Mouse (Mus musculus) midbrain, embryonic 13.5 days (tissue): ENCODE measurements around the gene Syt13. TPM values are rescaled to one million over a fixed set of nuclear protein-coding genes. Genes with fewer than 3 reads are reported as not detected.
A peak's percentile ranks its signal among the peaks of the same experiment; 100 is the strongest.

Experiments
- ATAC-seq: fragments of 200-750 bp; cut with Nextera tagmentation; 2 replicates; pipeline ENCODE4 v1.8.0; 2017; ENCODE audit warnings: mild to moderate bottlenecking, moderate TSS enrichment, moderate library complexity
- H3K27ac ChIP-seq: fragments of 300-500 bp; sonication (generic); 2 replicates; pipeline ENCODE4 v1.5.1; 2015; ENCODE audit warnings: inconsistent platforms, mild to moderate bottlenecking, moderate library complexity
- H3K27me3 ChIP-seq: fragments of 300-500 bp; sonication (generic); 2 replicates; pipeline ENCODE4 v1.6.1; 2015; ENCODE audit warnings: mild to moderate bottlenecking, inconsistent platforms
- H3K36me3 ChIP-seq: fragments of 300-500 bp; sonication (generic); 2 replicates; pipeline ENCODE4 v1.6.1; 2015; ENCODE audit warnings: mild to moderate bottlenecking, inconsistent platforms
- H3K4me1 ChIP-seq: fragments of 300-500 bp; sonication (generic); replicated peaks from 2 replicates; pipeline ENCODE4 v1.6.1; 2015; ENCODE audit warnings: inconsistent platforms
- H3K4me2 ChIP-seq: fragments of 300-500 bp; sonication (generic); replicated peaks from 2 replicates; pipeline ENCODE4 v1.6.1; 2015; ENCODE audit warnings: moderate library complexity, mild to moderate bottlenecking, inconsistent platforms
- H3K4me3 ChIP-seq: fragments of 300-500 bp; sonication (generic); replicated peaks from 2 replicates; pipeline ENCODE4 v1.5.1; 2015; ENCODE audit warnings: mild to moderate bottlenecking, inconsistent platforms
- H3K9ac ChIP-seq: fragments of 300-500 bp; sonication (generic); replicated peaks from 2 replicates; pipeline ENCODE4 v1.6.1; 2015; ENCODE audit warnings: mild to moderate bottlenecking, inconsistent platforms
- H3K9me3 ChIP-seq: fragments of 300-500 bp; sonication (generic); 2 replicates; pipeline ENCODE4 v1.6.1; 2016; ENCODE audit warnings: mild to moderate bottlenecking, inconsistent platforms
- WGBS: fragments of 180-500 bp; shearing (Covaris S2); methylation state at CpG from one replicate; pipeline ENCODE4 v1.1.7; 2015; 5-methylcytosine and 5-hydroxymethylcytosine counted together
- polyA plus RNA-seq: library from polyadenylated mRNA; unstranded; fragments of >200 nt; fragmentation: Nextera tagmentation; extraction: Ambion mirVana; gene quantifications from 2 replicates; pipeline ENCODE4 v1.2.1, GENCODE M21; 2015

Syt13 gene
- polyA plus RNA-seq, 1 experiment from 2014 or later: 62.3 TPM

DNA sequence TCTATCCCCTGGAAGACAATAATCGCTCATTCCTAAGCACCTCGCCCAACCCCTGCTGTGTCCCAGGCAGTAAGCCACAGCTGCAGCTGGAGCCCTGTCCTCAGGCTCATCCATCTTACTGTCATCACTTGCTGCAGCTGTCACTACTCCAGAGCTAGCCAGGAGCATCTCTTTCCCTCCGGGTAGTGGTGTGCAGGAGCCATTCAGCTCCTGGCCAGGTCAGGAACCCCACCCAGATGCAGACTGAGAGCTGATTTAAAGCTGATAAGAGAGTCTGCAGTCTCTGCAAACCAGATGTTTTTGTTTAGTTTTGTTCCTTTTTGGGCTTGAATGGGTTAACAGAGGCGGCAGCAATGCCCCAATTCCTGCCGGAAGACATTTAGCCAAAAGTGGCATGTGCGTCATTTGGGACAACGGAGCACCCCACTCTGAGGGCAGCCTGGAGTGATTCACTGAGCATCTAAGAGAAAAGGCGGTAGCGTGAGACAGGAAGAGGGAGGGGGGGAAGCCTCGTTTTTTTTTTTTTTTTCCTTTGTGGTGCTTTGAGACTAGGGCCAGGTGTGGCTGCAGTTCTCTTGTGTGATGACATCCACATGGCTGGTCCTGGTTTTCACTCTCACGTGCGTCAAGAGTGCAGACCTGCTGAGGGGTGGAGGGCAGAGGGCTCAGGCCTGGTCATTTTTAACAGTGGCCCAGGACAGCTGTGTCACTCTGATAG, 33.2 kb downstream of the Syt13 start:
- peak; percentile 36; the same call in 1 of the 2 replicates for ATAC-seq
- Histone ChIP-seq H3K27ac (0 out of 2 replicates have a peak overlapping the region, but pooled peaks have one; percentile 14), H3K9me3 (no peaks in the 10 kb centered on the region), H3K9ac (no peak overlapping the region), H3K36me3 (peaks cover 13% of the 10 kb centered on the region), H3K4me3 (no peak overlapping the region), H3K27me3 (no peaks in the 10 kb centered on the region), H3K4me1 (peaks cover 25% of the 10 kb centered on the region), H3K4me2 (no peak overlapping the region)
- 14% methylated on average over 12 of the region's 12 CpGs for WGBS

GRCm38 (mm10) chr2:92948699-92949300, 33.9 kb downstream of the Syt13 start:
- Histone ChIP-seq H3K27me3 (no peaks in the 10 kb centered on the region), H3K4me3 (no peak overlapping the region), H3K9ac (no peak overlapping the region), H3K9me3 (no peaks in the 10 kb centered on the region), H3K4me1 (peaks cover 25% of the 10 kb centered on the region), H3K36me3 (peaks cover 13% of the 10 kb centered on the region), H3K4me2 (no peak overlapping the region), H3K27ac (peak overlapping the region; percentile 14)
- 49% methylated on average over 7 of the region's 7 CpGs for WGBS
- ATAC-seq: no peak

GRCm38 (mm10) chr2:92949518-92949917, 34.6 kb downstream of the Syt13 start:
- no peaks in the 10 kb centered on the region for H3K9me3 ChIP-seq
- H3K4me2 ChIP-seq: no peak overlapping the region
- peak overlapping the region; percentile 14; the same call in 1 of the 2 replicates for H3K27ac ChIP-seq
- H3K9ac ChIP-seq: no peak overlapping the region
- H3K4me3 ChIP-seq: no peak overlapping the region
- H3K4me1 ChIP-seq: peaks cover 25% of the 10 kb centered on the region
- H3K36me3 ChIP-seq: peaks cover 13% of the 10 kb centered on the region
- no peak for ATAC-seq
- 27% methylated on average over 1 of the region's 1 CpGs for WGBS
- no peaks in the 10 kb centered on the region for H3K27me3 ChIP-seq

GRCm38 (mm10) chr2:92953450-92953849, 38.6 kb downstream of the Syt13 start:
- Histone ChIP-seq H3K9ac (no peak overlapping the region), H3K27me3 (no peaks in the 10 kb centered on the region), H3K9me3 (0 out of 2 replicates have a peak, but pooled peaks cover 3% of the 10 kb centered on the region), H3K4me2 (no peak overlapping the region), H3K4me1 (peaks cover 11% of the 10 kb centered on the region), H3K4me3 (no peak overlapping the region), H3K36me3 (no peaks in the 10 kb centered on the region), H3K27ac (no peak overlapping the region)
- ATAC-seq: peak; percentile 24; the same call in 1 of the 2 replicates
- WGBS: 94% methylated on average over 17 of the region's 17 CpGs

- Histone ChIP-seq H3K27ac (no peak overlapping the region), H3K4me3 (no peak overlapping the region)
These were observed 39.7 kb downstream of the Syt13 start for GRCm38 (mm10) chr2:92954404-92955114.

GRCm38 (mm10) chr2:92956943-92957342, 42.0 kb downstream of the Syt13 start:
- Histone ChIP-seq H3K4me1 (no peaks in the 10 kb centered on the region), H3K9me3 (0 out of 2 replicates have a peak, but pooled peaks cover 3% of the 10 kb centered on the region), H3K4me3 (no peak overlapping the region), H3K4me2 (no peak overlapping the region), H3K9ac (no peak overlapping the region), H3K36me3 (no peaks in the 10 kb centered on the region), H3K27ac (no peak overlapping the region), H3K27me3 (no peaks in the 10 kb centered on the region)
- no peak for ATAC-seq
- WGBS: 92% methylated on average over 2 of the region's 2 CpGs

More at GRCm38 (mm10) chr2:92954404-92955114, 39.7 kb downstream of the Syt13 start:
- no peak overlapping the region for H3K9ac ChIP-seq
- no peaks in the 10 kb centered on the region for H3K36me3 ChIP-seq
- H3K4me1 ChIP-seq: peaks cover 1% of the 10 kb centered on the region; the same call in 1 of the 2 replicates
- 0 out of 2 replicates have a peak, but pooled peaks cover 3% of the 10 kb centered on the region for H3K9me3 ChIP-seq
- no peak for ATAC-seq
- no peak overlapping the region for H3K4me2 ChIP-seq
- no peaks in the 10 kb centered on the region for H3K27me3 ChIP-seq
- WGBS: 44% methylated on average over 11 of the region's 11 CpGs

DNA sequence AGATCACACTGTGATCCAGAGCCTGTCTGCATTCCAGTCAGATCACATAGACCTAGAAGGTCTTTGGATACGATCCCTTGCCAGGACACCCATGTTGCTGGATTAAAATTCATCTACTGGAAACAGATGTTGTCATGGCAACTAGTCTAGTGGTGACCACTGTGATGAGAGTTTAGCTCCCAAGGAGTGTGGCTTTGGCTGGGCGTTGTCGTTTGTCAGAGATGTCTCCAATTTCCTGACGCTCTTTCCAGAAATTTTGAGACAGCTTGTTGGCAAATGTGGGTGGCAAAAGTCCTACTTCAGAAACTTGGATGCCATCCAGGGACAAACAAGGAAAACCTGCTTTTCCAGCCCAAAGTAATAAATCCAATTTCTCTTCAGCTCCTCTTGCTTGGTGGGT, 43.7 kb downstream of the Syt13 start:
- WGBS: 71% methylated on average over 4 of the region's 4 CpGs
- no peak for ATAC-seq
- no peaks in the 10 kb centered on the region for H3K4me1 ChIP-seq
- 0 out of 2 replicates have a peak, but pooled peaks cover 4% of the 10 kb centered on the region for H3K9me3 ChIP-seq
- no peaks in the 10 kb centered on the region for H3K36me3 ChIP-seq
- no peaks in the 10 kb centered on the region for H3K27me3 ChIP-seq
- H3K4me3 ChIP-seq: no peak overlapping the region
- H3K9ac ChIP-seq: no peak overlapping the region
- H3K4me2 ChIP-seq: no peak overlapping the region
- no peak overlapping the region for H3K27ac ChIP-seq

GRCm38 (mm10) chr2:92964345-92964744, 49.4 kb downstream of the Syt13 start:
- peaks cover 6% of the 10 kb centered on the region; the same call in 1 of the 2 replicates for H3K9me3 ChIP-seq
- no peak overlapping the region for H3K9ac ChIP-seq
- ATAC-seq: no peak
- no peak overlapping the region for H3K4me2 ChIP-seq
- no peaks in the 10 kb centered on the region for H3K36me3 ChIP-seq
- peaks cover 22% of the 10 kb centered on the region for H3K4me1 ChIP-seq
- H3K27ac ChIP-seq: no peak overlapping the region
- WGBS: 100% methylated on average over 1 of the region's 1 CpGs
- H3K4me3 ChIP-seq: no peak overlapping the region
- no peaks in the 10 kb centered on the region for H3K27me3 ChIP-seq

DNA sequence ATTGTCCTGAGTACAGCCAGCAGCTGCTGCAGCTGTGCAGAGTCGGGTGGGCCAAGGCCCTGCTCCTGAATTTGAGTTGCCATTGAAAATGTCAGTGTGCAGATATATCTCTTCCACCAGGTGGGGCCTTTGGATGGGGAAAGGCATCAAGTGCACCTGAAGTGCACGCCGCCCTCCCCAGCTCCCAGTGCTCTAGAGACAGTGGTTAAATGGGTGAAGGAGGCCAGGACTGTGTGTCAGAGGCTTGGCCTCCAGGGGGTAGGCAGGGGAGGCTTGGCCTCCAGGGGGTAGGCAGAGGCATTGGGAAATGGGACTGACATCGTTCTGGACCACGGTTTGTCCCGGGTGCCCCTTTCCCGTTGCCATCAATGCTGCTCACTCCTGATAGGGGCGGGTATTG, 51.4 kb downstream of the Syt13 start:
- WGBS: 59% methylated on average over 8 of the region's 8 CpGs
- Histone ChIP-seq H3K9me3 (peaks cover 6% of the 10 kb centered on the region; the same call in 1 of the 2 replicates), H3K27me3 (no peaks in the 10 kb centered on the region), H3K27ac (no peak overlapping the region), H3K36me3 (no peaks in the 10 kb centered on the region), H3K4me1 (peaks cover 22% of the 10 kb centered on the region), H3K4me2 (no peak overlapping the region), H3K4me3 (no peak overlapping the region), H3K9ac (no peak overlapping the region)
- peak; percentile 43 for ATAC-seq

DNA sequence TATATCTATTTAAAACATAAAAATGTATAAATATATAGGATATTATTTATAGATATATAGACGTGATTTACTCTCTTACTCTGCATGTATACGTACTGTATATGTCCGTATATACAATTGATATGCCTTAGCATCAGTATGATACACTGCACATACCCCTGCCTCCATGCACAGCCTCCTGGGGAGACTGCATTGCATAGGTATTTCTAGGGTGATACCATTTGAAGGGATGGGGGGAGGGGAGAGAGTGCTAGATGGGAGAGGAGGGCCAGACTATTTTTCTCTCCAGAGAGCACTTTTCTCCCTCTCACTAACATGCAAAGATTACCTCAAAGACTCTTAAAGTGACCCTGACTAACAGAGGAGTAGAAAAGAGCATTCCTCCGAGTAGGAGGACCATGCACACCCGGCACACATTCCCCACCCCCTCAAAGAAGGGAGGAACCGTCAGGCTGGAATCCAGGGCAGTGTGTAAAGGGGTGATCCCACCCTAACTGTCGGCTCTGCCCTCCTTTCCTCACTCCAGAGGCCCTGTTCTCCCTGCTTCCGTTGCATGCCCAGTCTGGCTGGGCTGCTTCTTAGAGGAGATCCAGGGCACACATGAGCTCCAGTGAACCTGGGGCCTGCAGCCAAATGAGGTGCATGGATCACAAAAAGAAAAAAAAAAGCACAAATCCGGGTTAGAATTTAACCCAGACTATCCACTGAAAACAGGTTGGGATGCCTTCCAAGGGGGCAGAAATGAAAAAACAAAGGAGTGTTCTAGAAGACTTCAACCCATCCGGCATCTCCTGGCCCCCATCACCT, 52.3 kb downstream of the Syt13 start:
- ATAC-seq: peak; percentile 56; the same call in 1 of the 2 replicates

GRCm38 (mm10) chr2:92967839-92968166, 52.9 kb downstream of the Syt13 start:
- Histone ChIP-seq H3K4me1 (peaks cover 22% of the 10 kb centered on the region), H3K4me2 (no peak overlapping the region), H3K4me3 (no peak overlapping the region), H3K27me3 (no peaks in the 10 kb centered on the region), H3K27ac (no peak overlapping the region), H3K9me3 (peaks cover 6% of the 10 kb centered on the region; the same call in 1 of the 2 replicates), H3K36me3 (peaks cover 10% of the 10 kb centered on the region), H3K9ac (no peak overlapping the region)
- 64% methylated on average over 4 of the region's 4 CpGs for WGBS
- ATAC-seq: no peak

More for the DNA sequence above, 52.3 kb downstream of the Syt13 start:
- H3K4me2 ChIP-seq: no peak overlapping the region
- no peak overlapping the region for H3K9ac ChIP-seq
- H3K9me3 ChIP-seq: peaks cover 6% of the 10 kb centered on the region; the same call in 1 of the 2 replicates
- H3K4me1 ChIP-seq: peaks cover 22% of the 10 kb centered on the region
- no peak overlapping the region for H3K27ac ChIP-seq
- no peaks in the 10 kb centered on the region for H3K27me3 ChIP-seq
- peaks cover 4% of the 10 kb centered on the region for H3K36me3 ChIP-seq
- 32% methylated on average over 10 of the region's 10 CpGs for WGBS
- no peak overlapping the region for H3K4me3 ChIP-seq
